Mouse (Mus musculus) liver, embryonic 14.5 days (tissue): ENCODE data around the gene Marc2.

Source experiments
- CTCF ChIP-seq: IDR thresholded peaks from 2 replicates; pipeline ENCODE4 v1.5.1; 2016; ENCODE audit warnings: antibody characterized with exemption, low read depth, control low read depth
- EP300 ChIP-seq: IDR thresholded peaks from 2 replicates; pipeline ENCODE4 v1.6.1; 2016; ENCODE audit warnings: antibody characterized with exemption, low read depth

DNA sequence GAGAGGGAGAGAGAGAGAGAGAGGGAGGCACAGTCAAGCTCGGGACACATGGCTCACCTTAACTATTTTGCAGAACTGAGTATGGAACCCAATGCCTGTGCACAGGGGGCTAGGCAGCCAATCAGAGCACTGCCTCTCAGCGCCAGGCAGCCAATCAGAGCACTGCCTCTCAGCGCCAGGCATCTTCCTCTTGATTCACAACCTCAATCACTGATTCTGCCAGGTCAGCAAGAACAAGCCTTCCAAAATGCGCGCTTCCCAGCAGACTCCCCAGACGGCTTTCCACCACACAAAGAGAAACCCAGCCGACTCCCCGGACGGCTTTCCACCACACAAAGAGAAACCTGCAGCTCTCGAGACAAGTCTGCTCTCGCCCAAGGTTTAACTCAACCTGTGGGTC is 23.6 kb downstream of the Marc2 start:
- TF ChIP-seq CTCF = no peak
- TF ChIP-seq EP300 = no peak
